Mouse (Mus musculus) cerebellum, postnatal 25 days (tissue): ENCODE data around the gene Gm49321.

Experiments
- DNase-seq, 2 experiments: peaks; one replicate each; pipeline ENCODE4 v3.0.0; 2021; ENCODE audit warnings: mixed read lengths in 2 of 2

Gm49321 gene

GRCm38 (mm10) chr12:73949318-73950058 is 12.0 kb downstream of the Gm49321 start:
- DNase-seq, result peak; percentile 94

GRCm38 (mm10) chr12:73952879-73953278 is 15.4 kb downstream of the Gm49321 start:
- DNase-seq, result peak; percentile 44 to 56

- no peak for DNase-seq
Observed at GRCm38 (mm10) chr12:73953420-73954186, 16.1 kb downstream of the Gm49321 start.

- no peak for DNase-seq
Observed at GRCm38 (mm10) chr12:73954785-73955184, 17.3 kb downstream of the Gm49321 start.

GRCm38 (mm10) chr12:73957676-73958075 is 20.2 kb downstream of the Gm49321 start:
- no peak for DNase-seq

- no peak for DNase-seq
Observed at GRCm38 (mm10) chr12:73958830-73959229, 21.4 kb downstream of the Gm49321 start.

- peak; percentile 98 for DNase-seq
Observed at GRCm38 (mm10) chr12:73964291-73965281, 27.1 kb downstream of the Gm49321 start, which contains the start of gene Snapc1. TSS of gene Snapc1 (plus strand) at chr12:73964481.

- no peak for DNase-seq
Observed at GRCm38 (mm10) chr12:73969142-73969541, 31.7 kb downstream of the Gm49321 start.

GRCm38 (mm10) chr12:73974584-73974983 is 37.1 kb downstream of the Gm49321 start:
- no peak for DNase-seq

GRCm38 (mm10) chr12:73978144-73978543 is 40.7 kb downstream of the Gm49321 start:
- no peak for DNase-seq

GRCm38 (mm10) chr12:73979667-73980066 is 42.2 kb downstream of the Gm49321 start:
- DNase-seq, result no peak

GRCm38 (mm10) chr12:73982533-73982932 is 45.1 kb downstream of the Gm49321 start:
- peak; percentile 81 to 93 for DNase-seq

GRCm38 (mm10) chr12:73986299-73986698 is 48.8 kb downstream of the Gm49321 start:
- DNase-seq, result peak in 1 of 2 experiments; percentile 23

- no peak for DNase-seq
Observed at GRCm38 (mm10) chr12:73988393-73989008, 51.0 kb downstream of the Gm49321 start.

- peak; percentile 41 to 66 for DNase-seq
Observed at GRCm38 (mm10) chr12:73989594-73989993, 52.1 kb downstream of the Gm49321 start.

- no peak for DNase-seq
Observed at GRCm38 (mm10) chr12:73996906-73997296, 59.4 kb downstream of the Gm49321 start.

GRCm38 (mm10) chr12:73997297-73998127 is 60.1 kb downstream of the Gm49321 start, which contains the start of gene Syt16:
TSS of gene Syt16 (plus strand) at chr12:73997661.
- DNase-seq, result peak; percentile 48 to 61

GRCm38 (mm10) chr12:73998128-73998456 is 60.6 kb downstream of the Gm49321 start:
- no peak for DNase-seq

GRCm38 (mm10) chr12:74002449-74002848 is 65.0 kb downstream of the Gm49321 start:
- no peak for DNase-seq

GRCm38 (mm10) chr12:74009448-74009911 is 72.0 kb downstream of the Gm49321 start:
- DNase-seq, result peak; percentile 62 to 66

GRCm38 (mm10) chr12:74013739-74014138 is 76.3 kb downstream of the Gm49321 start:
- peak; percentile 90 to 92 for DNase-seq
